Mouse (Mus musculus): ENCODE data around the gene Dnm2. TPM values are rescaled to one million over a fixed set of nuclear protein-coding genes. Genes with fewer than 3 reads are reported as not detected.

Gene Dnm2
- polyA plus RNA-seq, 1 experiment from 2014 or later = 81.4 TPM

GRCm38 (mm10) chr9:21403745-21404144 is 21.0 kb upstream of the Dnm2 start:
- Histone ChIP-seq H3K9me3 (replicated peaks; ENCODE audit: control insufficient read depth, low read length) (no peaks in the 10 kb centered on the region), H3K4me2 (ENCODE audit: low read depth, low read length) (no peak overlapping the region), H3K36me3 (ENCODE audit: control insufficient read depth, insufficient read depth, low read length) (peaks cover 34% of the 10 kb centered on the region), H3K4me3 (replicated peaks; ENCODE audit: low read length) (no peak overlapping the region), H3K27me3 (ENCODE audit: control insufficient read depth, insufficient read depth, low read length) (no peaks in the 10 kb centered on the region), H3K9ac (ENCODE audit: low read length) (no peak overlapping the region), H3K4me1 (ENCODE audit: control insufficient read depth, insufficient read depth, low read length) (no peaks in the 10 kb centered on the region), H3K27ac (ENCODE audit: low read length) (no peak overlapping the region)
- no peak for ATAC-seq (ENCODE audit: insufficient read depth, low FRiP score)
- 96% methylated on average over 5 of the region's 5 CpGs for WGBS

GRCm38 (mm10) chr9:21405525-21405924 is 19.2 kb upstream of the Dnm2 start:
- 66% methylated on average over 4 of the region's 4 CpGs for WGBS
- no peak overlapping the region for H3K9ac ChIP-seq (ENCODE audit: low read length)

GRCm38 (mm10) chr9:21407951-21408350 is 16.8 kb upstream of the Dnm2 start:
- Histone ChIP-seq H3K4me1 (ENCODE audit: control insufficient read depth, insufficient read depth, low read length) (peaks cover 5% of the 10 kb centered on the region; the same call in 1 of the 2 replicates), H3K27me3 (ENCODE audit: control insufficient read depth, insufficient read depth, low read length) (no peaks in the 10 kb centered on the region), H3K36me3 (ENCODE audit: control insufficient read depth, insufficient read depth, low read length) (peaks cover 9% of the 10 kb centered on the region), H3K27ac (ENCODE audit: low read length) (no peak overlapping the region), H3K4me3 (replicated peaks; ENCODE audit: low read length) (no peak overlapping the region), H3K9ac (ENCODE audit: low read length) (no peak overlapping the region), H3K9me3 (replicated peaks; ENCODE audit: control insufficient read depth, low read length) (no peaks in the 10 kb centered on the region), H3K4me2 (ENCODE audit: low read depth, low read length) (no peak overlapping the region)
- WGBS = 12% methylated on average over 4 of the region's 4 CpGs
- no peak for ATAC-seq (ENCODE audit: insufficient read depth, low FRiP score)

More at GRCm38 (mm10) chr9:21405525-21405924, 19.2 kb upstream of the Dnm2 start:
- H3K4me3 ChIP-seq (replicated peaks; ENCODE audit: low read length) = no peak overlapping the region
- no peak overlapping the region for H3K27ac ChIP-seq (ENCODE audit: low read length)
- H3K9me3 ChIP-seq (replicated peaks; ENCODE audit: control insufficient read depth, low read length) = no peaks in the 10 kb centered on the region
- ATAC-seq (ENCODE audit: insufficient read depth, low FRiP score) = no peak
- no peaks in the 10 kb centered on the region for H3K27me3 ChIP-seq (ENCODE audit: control insufficient read depth, insufficient read depth, low read length)
- H3K4me1 ChIP-seq (ENCODE audit: control insufficient read depth, insufficient read depth, low read length) = no peaks in the 10 kb centered on the region
- H3K36me3 ChIP-seq (ENCODE audit: control insufficient read depth, insufficient read depth, low read length) = peaks cover 17% of the 10 kb centered on the region
- H3K4me2 ChIP-seq (ENCODE audit: low read depth, low read length) = no peak overlapping the region

DNA sequence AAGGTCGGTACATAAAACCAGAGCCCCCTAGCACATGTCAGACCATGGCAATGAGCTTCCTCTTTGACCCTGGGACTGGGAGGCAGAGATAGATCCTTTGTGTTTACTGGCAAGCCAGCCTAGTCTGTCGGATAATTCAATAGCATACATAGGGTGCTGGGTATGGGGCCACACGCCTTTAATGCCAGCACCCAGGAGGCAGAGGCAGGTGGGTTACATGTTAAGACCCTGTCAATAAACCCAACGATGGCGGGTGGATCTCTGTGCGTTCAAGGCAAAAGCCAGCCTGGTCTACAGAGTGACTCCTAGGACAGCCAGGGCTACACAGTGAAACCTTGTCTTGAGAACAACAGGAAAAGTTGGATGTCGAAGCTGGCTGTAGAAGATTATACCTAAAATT is 16.1 kb upstream of the Dnm2 start:
- ATAC-seq (ENCODE audit: insufficient read depth, low FRiP score) = no peak
- no peak overlapping the region for H3K4me2 ChIP-seq (ENCODE audit: low read depth, low read length)
- H3K27ac ChIP-seq (ENCODE audit: low read length) = no peak overlapping the region
- 67% methylated on average over 7 of the region's 7 CpGs for WGBS
- H3K4me3 ChIP-seq (replicated peaks; ENCODE audit: low read length) = no peak overlapping the region
- no peak overlapping the region for H3K9ac ChIP-seq (ENCODE audit: low read length)
- peaks cover 5% of the 10 kb centered on the region; the same call in 1 of the 2 replicates for H3K4me1 ChIP-seq (ENCODE audit: control insufficient read depth, insufficient read depth, low read length)
- peaks cover 9% of the 10 kb centered on the region for H3K36me3 ChIP-seq (ENCODE audit: control insufficient read depth, insufficient read depth, low read length)
- no peaks in the 10 kb centered on the region for H3K9me3 ChIP-seq (replicated peaks; ENCODE audit: control insufficient read depth, low read length)
- H3K27me3 ChIP-seq (ENCODE audit: control insufficient read depth, insufficient read depth, low read length) = no peaks in the 10 kb centered on the region

DNA sequence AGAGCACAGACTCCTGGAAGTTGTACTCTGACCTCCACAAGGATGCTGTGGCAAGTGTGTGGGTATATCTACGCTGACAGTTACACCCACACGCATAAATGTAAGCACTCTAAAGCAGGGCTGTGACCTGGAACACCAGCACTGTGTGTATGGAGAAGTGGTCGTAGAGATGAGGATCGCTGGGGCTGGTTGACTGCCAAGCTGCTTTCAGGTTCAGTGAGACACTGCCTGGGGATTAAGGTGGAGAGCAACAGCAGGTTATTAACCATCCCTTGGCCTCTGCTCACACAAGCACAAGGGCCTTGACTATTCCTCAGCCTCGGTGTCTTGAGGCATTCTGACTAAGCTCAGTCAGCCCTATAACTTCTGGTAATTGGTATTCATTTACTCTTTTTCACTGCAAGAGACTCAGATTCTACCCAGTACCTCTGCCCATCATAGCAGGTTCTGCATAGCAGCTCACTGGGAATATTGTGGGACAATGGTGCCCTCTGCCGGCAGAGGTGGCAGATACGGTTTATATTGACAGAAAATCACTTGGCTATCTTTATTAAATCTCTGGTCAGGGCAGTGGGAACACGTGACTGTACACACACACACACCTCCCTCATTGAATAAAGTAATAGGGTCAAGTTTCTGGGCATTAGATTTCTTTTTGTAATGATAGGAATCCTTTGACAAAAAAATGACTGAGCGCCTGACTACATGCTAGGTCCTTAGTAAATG is 15.0 kb upstream of the Dnm2 start:
- no peak overlapping the region for H3K9ac ChIP-seq (ENCODE audit: low read length)
- no peak overlapping the region for H3K4me3 ChIP-seq (replicated peaks; ENCODE audit: low read length)
- no peak overlapping the region for H3K4me2 ChIP-seq (ENCODE audit: low read depth, low read length)
- ATAC-seq (ENCODE audit: insufficient read depth, low FRiP score) = no peak
- H3K36me3 ChIP-seq (ENCODE audit: control insufficient read depth, insufficient read depth, low read length) = peaks cover 7% of the 10 kb centered on the region
- H3K27me3 ChIP-seq (ENCODE audit: control insufficient read depth, insufficient read depth, low read length) = no peaks in the 10 kb centered on the region
- H3K27ac ChIP-seq (ENCODE audit: low read length) = no peak overlapping the region
- H3K4me1 ChIP-seq (ENCODE audit: control insufficient read depth, insufficient read depth, low read length) = peaks cover 5% of the 10 kb centered on the region; the same call in 1 of the 2 replicates
- 30% methylated on average over 9 of the region's 9 CpGs for WGBS
- H3K9me3 ChIP-seq (replicated peaks; ENCODE audit: control insufficient read depth, low read length) = no peaks in the 10 kb centered on the region

GRCm38 (mm10) chr9:21411669-21412550 is 12.8 kb upstream of the Dnm2 start, which contains the start of gene Qtrt1:
Gene Qtrt1 (plus strand): TSS chr9:21411837.
- H3K4me3 ChIP-seq (replicated peaks; ENCODE audit: low read length) = peak within 1 kb of the TSS; percentile 91
- WGBS = 2% methylated on average over 53 of the region's 53 CpGs
- no peaks in the 10 kb centered on the region for H3K9me3 ChIP-seq (replicated peaks; ENCODE audit: control insufficient read depth, low read length)
- H3K27me3 ChIP-seq (ENCODE audit: control insufficient read depth, insufficient read depth, low read length) = no peaks in the 10 kb centered on the region
- peak within 1 kb of the TSS; percentile 52 for H3K27ac ChIP-seq (ENCODE audit: low read length)
- 0 out of 2 replicates have a peak, but pooled peaks cover 3% of the 10 kb centered on the region for H3K36me3 ChIP-seq (ENCODE audit: control insufficient read depth, insufficient read depth, low read length)
- peak within 1 kb of the TSS; percentile 84 for H3K4me2 ChIP-seq (ENCODE audit: low read depth, low read length)
- peak; percentile 96 for ATAC-seq (ENCODE audit: insufficient read depth, low FRiP score)
- peaks cover 7% of the 10 kb centered on the region; the same call in 1 of the 2 replicates for H3K4me1 ChIP-seq (ENCODE audit: control insufficient read depth, insufficient read depth, low read length)
- peak within 1 kb of the TSS; percentile 86 for H3K9ac ChIP-seq (ENCODE audit: low read length)

- Histone ChIP-seq H3K4me1 (ENCODE audit: control insufficient read depth, insufficient read depth, low read length) (0 out of 2 replicates have a peak, but pooled peaks cover 2% of the 10 kb centered on the region), H3K9ac (ENCODE audit: low read length) (no peak overlapping the region), H3K27me3 (ENCODE audit: control insufficient read depth, insufficient read depth, low read length) (no peaks in the 10 kb centered on the region), H3K4me3 (replicated peaks; ENCODE audit: low read length) (no peak overlapping the region), H3K27ac (ENCODE audit: low read length) (no peak overlapping the region), H3K9me3 (replicated peaks; ENCODE audit: control insufficient read depth, low read length) (no peaks in the 10 kb centered on the region), H3K4me2 (ENCODE audit: low read depth, low read length) (no peak overlapping the region), H3K36me3 (ENCODE audit: control insufficient read depth, insufficient read depth, low read length) (peaks cover 16% of the 10 kb centered on the region; the same call in 1 of the 2 replicates)
- 96% methylated on average over 2 of the region's 2 CpGs for WGBS
- ATAC-seq (ENCODE audit: insufficient read depth, low FRiP score) = no peak
Observed at GRCm38 (mm10) chr9:21417866-21418265, 6.8 kb upstream of the Dnm2 start.

GRCm38 (mm10) chr9:21419646-21420045 is 5.1 kb upstream of the Dnm2 start:
- Histone ChIP-seq H3K4me2 (ENCODE audit: low read depth, low read length) (no peak overlapping the region), H3K27ac (ENCODE audit: low read length) (no peak overlapping the region), H3K36me3 (ENCODE audit: control insufficient read depth, insufficient read depth, low read length) (peaks cover 16% of the 10 kb centered on the region; the same call in 1 of the 2 replicates), H3K9ac (ENCODE audit: low read length) (no peak overlapping the region), H3K4me1 (ENCODE audit: control insufficient read depth, insufficient read depth, low read length) (0 out of 2 replicates have a peak, but pooled peaks cover 2% of the 10 kb centered on the region), H3K9me3 (replicated peaks; ENCODE audit: control insufficient read depth, low read length) (no peaks in the 10 kb centered on the region), H3K4me3 (replicated peaks; ENCODE audit: low read length) (no peak overlapping the region), H3K27me3 (ENCODE audit: control insufficient read depth, insufficient read depth, low read length) (no peaks in the 10 kb centered on the region)
- no peak for ATAC-seq (ENCODE audit: insufficient read depth, low FRiP score)
- WGBS = 80% methylated on average over 2 of the region's 2 CpGs

GRCm38 (mm10) chr9:21425556-21425945 is 843 bp downstream of the Dnm2 start:
- Histone ChIP-seq H3K9me3 (replicated peaks; ENCODE audit: control insufficient read depth, low read length) (no peaks in the 10 kb centered on the region), H3K4me3 (replicated peaks; ENCODE audit: low read length) (peak overlapping the region; percentile 96), H3K4me1 (ENCODE audit: control insufficient read depth, insufficient read depth, low read length) (peaks cover 22% of the 10 kb centered on the region), H3K36me3 (ENCODE audit: control insufficient read depth, insufficient read depth, low read length) (0 out of 2 replicates have a peak, but pooled peaks cover 4% of the 10 kb centered on the region), H3K4me2 (ENCODE audit: low read depth, low read length) (peak overlapping the region; percentile 92), H3K27me3 (ENCODE audit: control insufficient read depth, insufficient read depth, low read length) (no peaks in the 10 kb centered on the region), H3K9ac (ENCODE audit: low read length) (peak overlapping the region; percentile 92), H3K27ac (ENCODE audit: low read length) (peak overlapping the region; percentile 85)
- 3% methylated on average over 6 of the region's 6 CpGs for WGBS
- ATAC-seq (ENCODE audit: insufficient read depth, low FRiP score) = no peak

Data from stomach, embryonic 16.5 days (tissue).